Mouse (Mus musculus): ENCODE results near the gene Kcnh5. TPM values are rescaled to one million over a fixed set of nuclear protein-coding genes. Genes with fewer than 3 reads are reported as not detected.

Gene Kcnh5
- total and polyA plus RNA-seq, 2 experiments from 2014 or later = not detected

DNA sequence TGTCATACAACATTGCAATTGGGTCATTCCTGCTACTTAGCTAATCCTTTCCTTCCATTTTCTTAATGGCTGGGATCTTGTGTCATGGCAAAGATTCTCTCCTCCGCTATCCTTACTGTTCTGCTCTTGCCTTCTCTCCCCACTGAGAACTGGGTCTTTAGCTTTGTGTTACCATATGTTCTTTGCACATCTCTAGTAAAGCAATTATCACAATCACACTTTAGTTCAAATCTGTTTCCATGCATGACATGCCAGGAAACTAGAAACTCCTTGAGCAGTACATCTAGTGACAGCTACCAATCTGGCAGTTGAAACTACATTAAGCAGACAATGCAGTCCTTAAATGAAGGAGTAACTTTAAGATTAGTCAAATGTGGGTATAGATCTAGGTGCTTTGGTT lies 86.2 kb downstream of the Kcnh5 start:
- Histone ChIP-seq H3K27ac (ENCODE audit: low read depth) (no peak overlapping the region), H3K9ac (replicated peaks; ENCODE audit: low read depth, low read length) (no peak overlapping the region), H3K4me1 (ENCODE audit: control insufficient read depth, insufficient read depth) (no peaks in the 10 kb centered on the region), H3K27me3 (ENCODE audit: control insufficient read depth, insufficient read depth, low read length) (no peaks in the 10 kb centered on the region), H3K36me3 (replicated peaks; ENCODE audit: control insufficient read depth, insufficient read depth, low read length) (no peaks in the 10 kb centered on the region), H3K9me3 (replicated peaks; ENCODE audit: control insufficient read depth, low read length) (no peaks in the 10 kb centered on the region), H3K4me3 (ENCODE audit: low read depth, low read length) (no peak overlapping the region), H3K4me2 (ENCODE audit: low read depth, low read length) (no peak overlapping the region)
- ATAC-seq (ENCODE audit: insufficient read depth, low read depth) (no peak), DNase-seq (ENCODE audit: low spot score) (no peak)
- TF ChIP-seq EP300 (IDR thresholded peaks at IDR 0.05; ENCODE audit: low read depth) = no peak
- TF ChIP-seq CTCF (IDR thresholded peaks at IDR 0.05; ENCODE audit: low read depth) = no peak
- WGBS = 91% methylated on average over 1 of the region's 1 CpGs

DNA sequence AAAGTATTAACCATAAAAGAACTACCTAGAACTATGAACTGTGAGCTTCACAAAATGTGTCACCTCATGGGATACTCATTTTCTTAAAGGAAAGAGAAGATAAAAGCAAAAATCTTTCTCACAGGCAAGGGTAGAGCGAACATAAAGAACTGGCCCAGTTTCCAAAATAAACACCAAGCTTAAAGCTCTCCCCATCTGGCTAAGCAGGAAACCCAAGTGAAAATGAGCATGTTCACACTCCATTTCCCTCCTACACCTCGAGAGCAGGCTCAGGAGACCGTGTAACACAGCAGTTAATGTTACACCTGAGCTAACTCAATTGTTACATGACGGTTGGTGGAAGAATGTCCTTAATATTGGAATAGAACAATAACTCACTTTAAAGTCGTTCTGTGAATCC lies 100.0 kb downstream of the Kcnh5 start:
- Histone ChIP-seq H3K27ac (ENCODE audit: low read depth) (no peak overlapping the region), H3K36me3 (replicated peaks; ENCODE audit: control insufficient read depth, insufficient read depth, low read length) (no peaks in the 10 kb centered on the region), H3K4me2 (ENCODE audit: low read depth, low read length) (no peak overlapping the region), H3K4me1 (ENCODE audit: control insufficient read depth, insufficient read depth) (no peaks in the 10 kb centered on the region), H3K27me3 (ENCODE audit: control insufficient read depth, insufficient read depth, low read length) (no peaks in the 10 kb centered on the region), H3K9me3 (replicated peaks; ENCODE audit: control insufficient read depth, low read length) (no peaks in the 10 kb centered on the region), H3K4me3 (ENCODE audit: low read depth, low read length) (no peak overlapping the region), H3K9ac (replicated peaks; ENCODE audit: low read depth, low read length) (no peak overlapping the region)
- ATAC-seq (ENCODE audit: insufficient read depth, low read depth) = no peak
- TF ChIP-seq EP300 (IDR thresholded peaks at IDR 0.05; ENCODE audit: low read depth) (no peak), CTCF (IDR thresholded peaks at IDR 0.05; ENCODE audit: low read depth) (no peak)
- DNase-seq (ENCODE audit: low spot score) = no peak
- WGBS = 58% methylated on average over 5 of the region's 5 CpGs

DNA sequence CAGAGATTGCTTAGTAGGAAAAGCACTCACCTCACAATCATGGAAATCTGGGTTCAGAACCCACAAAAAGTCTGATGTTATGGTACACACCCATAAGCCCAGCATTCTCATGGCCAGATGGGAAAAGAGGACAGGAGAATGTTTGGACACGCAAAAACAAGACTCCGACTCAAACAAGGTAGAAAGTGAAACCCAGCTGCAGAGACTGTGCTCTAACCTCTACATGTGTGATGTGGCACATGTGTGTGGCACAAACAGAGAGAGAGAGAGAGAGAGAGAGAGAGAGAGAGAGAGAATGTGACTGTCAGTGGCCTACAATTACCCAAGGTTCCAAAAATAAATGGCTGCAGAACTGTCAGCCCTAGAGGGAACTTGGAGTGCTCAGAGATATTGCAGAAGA lies 106.1 kb downstream of the Kcnh5 start:
- H3K36me3 ChIP-seq (replicated peaks; ENCODE audit: control insufficient read depth, insufficient read depth, low read length) = no peaks in the 10 kb centered on the region
- DNase-seq (ENCODE audit: low spot score) (no peak), ATAC-seq (ENCODE audit: insufficient read depth, low read depth) (no peak)
- WGBS = 96% methylated on average over 2 of the region's 2 CpGs
- H3K4me3 ChIP-seq (ENCODE audit: low read depth, low read length) = no peak overlapping the region
- no peak overlapping the region for H3K4me2 ChIP-seq (ENCODE audit: low read depth, low read length)
- no peaks in the 10 kb centered on the region for H3K27me3 ChIP-seq (ENCODE audit: control insufficient read depth, insufficient read depth, low read length)
- TF ChIP-seq EP300 (IDR thresholded peaks at IDR 0.05; ENCODE audit: low read depth) (no peak), CTCF (IDR thresholded peaks at IDR 0.05; ENCODE audit: low read depth) (no peak)
- no peak overlapping the region for H3K27ac ChIP-seq (ENCODE audit: low read depth)
- no peaks in the 10 kb centered on the region for H3K4me1 ChIP-seq (ENCODE audit: control insufficient read depth, insufficient read depth)
- H3K9ac ChIP-seq (replicated peaks; ENCODE audit: low read depth, low read length) = no peak overlapping the region
- H3K9me3 ChIP-seq (replicated peaks; ENCODE audit: control insufficient read depth, low read length) = no peaks in the 10 kb centered on the region

DNA sequence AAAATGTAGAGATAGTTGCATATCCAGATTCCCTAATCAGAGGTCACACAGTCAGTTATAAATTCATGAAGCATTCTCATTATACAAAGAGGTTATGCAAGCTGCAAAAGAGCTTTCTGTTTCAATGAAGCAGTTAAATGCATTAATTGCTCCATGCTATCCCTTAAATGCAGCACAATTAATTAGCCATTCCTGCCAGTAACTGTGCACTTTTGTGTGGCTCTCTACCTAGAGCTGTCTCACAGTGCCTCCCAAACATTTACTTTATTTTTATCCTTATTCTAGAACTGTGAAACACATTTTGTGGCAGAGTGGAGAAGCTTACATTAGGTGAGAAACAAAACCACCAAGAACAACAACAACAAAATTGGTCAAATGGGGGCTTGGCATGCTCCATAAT lies 114.6 kb downstream of the Kcnh5 start:
- ATAC-seq (ENCODE audit: insufficient read depth, low read depth) (no peak), DNase-seq (ENCODE audit: low spot score) (no peak)
- Histone ChIP-seq H3K27ac (ENCODE audit: low read depth) (no peak overlapping the region), H3K4me1 (ENCODE audit: control insufficient read depth, insufficient read depth) (no peaks in the 10 kb centered on the region), H3K9me3 (replicated peaks; ENCODE audit: control insufficient read depth, low read length) (no peaks in the 10 kb centered on the region), H3K27me3 (ENCODE audit: control insufficient read depth, insufficient read depth, low read length) (no peaks in the 10 kb centered on the region), H3K4me2 (ENCODE audit: low read depth, low read length) (no peak overlapping the region), H3K36me3 (replicated peaks; ENCODE audit: control insufficient read depth, insufficient read depth, low read length) (no peaks in the 10 kb centered on the region), H3K9ac (replicated peaks; ENCODE audit: low read depth, low read length) (no peak overlapping the region), H3K4me3 (ENCODE audit: low read depth, low read length) (no peak overlapping the region)
- no peak for TF ChIP-seq CTCF (IDR thresholded peaks at IDR 0.05; ENCODE audit: low read depth)
- TF ChIP-seq EP300 (IDR thresholded peaks at IDR 0.05; ENCODE audit: low read depth) = no peak

DNA sequence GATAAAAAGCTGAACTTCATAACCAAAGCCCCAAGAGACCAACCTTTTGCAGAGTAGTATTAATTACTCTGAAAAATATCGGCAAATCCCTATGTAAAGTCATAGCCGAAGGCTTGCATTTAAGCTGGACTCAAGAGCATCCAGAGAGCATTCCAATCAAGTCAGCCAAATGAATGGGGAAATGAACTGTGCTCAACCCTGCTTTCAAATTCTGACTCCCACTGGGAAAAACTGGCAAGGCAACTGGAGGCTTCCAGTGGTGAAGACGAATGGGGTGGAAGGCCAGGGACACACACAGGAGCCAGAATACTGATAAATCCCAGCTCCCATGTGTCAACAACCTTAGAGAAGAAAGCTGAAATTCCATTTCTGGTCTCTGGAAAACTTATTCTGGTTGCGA lies 115.4 kb downstream of the Kcnh5 start:
- Histone ChIP-seq H3K4me2 (ENCODE audit: low read depth, low read length) (no peak overlapping the region), H3K4me3 (ENCODE audit: low read depth, low read length) (no peak overlapping the region), H3K9ac (replicated peaks; ENCODE audit: low read depth, low read length) (no peak overlapping the region), H3K27me3 (ENCODE audit: control insufficient read depth, insufficient read depth, low read length) (no peaks in the 10 kb centered on the region), H3K27ac (ENCODE audit: low read depth) (no peak overlapping the region), H3K9me3 (replicated peaks; ENCODE audit: control insufficient read depth, low read length) (no peaks in the 10 kb centered on the region), H3K36me3 (replicated peaks; ENCODE audit: control insufficient read depth, insufficient read depth, low read length) (no peaks in the 10 kb centered on the region), H3K4me1 (ENCODE audit: control insufficient read depth, insufficient read depth) (no peaks in the 10 kb centered on the region)
- 57% methylated on average over 4 of the region's 4 CpGs for WGBS
- DNase-seq (ENCODE audit: low spot score) (no peak), ATAC-seq (ENCODE audit: insufficient read depth, low read depth) (no peak)
- TF ChIP-seq CTCF (IDR thresholded peaks at IDR 0.05; ENCODE audit: low read depth) = no peak
- TF ChIP-seq EP300 (IDR thresholded peaks at IDR 0.05; ENCODE audit: low read depth) = no peak

DNA sequence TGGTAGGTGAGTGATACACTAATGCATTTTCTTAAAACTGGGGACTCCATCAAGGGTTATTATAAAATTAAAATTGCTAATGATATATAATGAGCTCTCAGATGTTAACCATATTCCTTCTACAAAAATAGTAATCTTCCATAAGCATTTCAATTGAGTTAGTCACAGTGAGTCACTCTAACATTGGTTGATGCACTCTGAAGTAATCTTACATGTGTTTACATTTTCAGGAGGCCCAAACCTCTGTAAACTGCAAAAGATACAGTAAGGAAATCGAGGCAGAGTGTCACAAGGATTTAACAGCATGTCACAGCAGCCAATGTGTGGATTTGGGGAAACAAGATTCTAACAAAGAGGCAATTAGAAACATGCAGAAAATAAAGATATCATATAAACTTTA lies 123.4 kb downstream of the Kcnh5 start:
- H3K9ac ChIP-seq (replicated peaks; ENCODE audit: low read depth, low read length) = no peak overlapping the region
- H3K36me3 ChIP-seq (replicated peaks; ENCODE audit: control insufficient read depth, insufficient read depth, low read length) = no peaks in the 10 kb centered on the region
- no peak overlapping the region for H3K4me3 ChIP-seq (ENCODE audit: low read depth, low read length)
- no peaks in the 10 kb centered on the region for H3K9me3 ChIP-seq (replicated peaks; ENCODE audit: control insufficient read depth, low read length)
- WGBS = 55% methylated on average over 1 of the region's 1 CpGs
- DNase-seq (ENCODE audit: low spot score) = no peak
- no peaks in the 10 kb centered on the region for H3K4me1 ChIP-seq (ENCODE audit: control insufficient read depth, insufficient read depth)
- ATAC-seq (ENCODE audit: insufficient read depth, low read depth) = no peak
- no peak overlapping the region for H3K4me2 ChIP-seq (ENCODE audit: low read depth, low read length)
- H3K27me3 ChIP-seq (ENCODE audit: control insufficient read depth, insufficient read depth, low read length) = no peaks in the 10 kb centered on the region
- no peak overlapping the region for H3K27ac ChIP-seq (ENCODE audit: low read depth)
- TF ChIP-seq CTCF (IDR thresholded peaks at IDR 0.05; ENCODE audit: low read depth) (no peak), EP300 (IDR thresholded peaks at IDR 0.05; ENCODE audit: low read depth) (no peak)

Data from heart, postnatal 0 days (tissue).